Mouse (Mus musculus): ENCODE data around the gene Ehhadh. TPM values are rescaled to one million over a fixed set of nuclear protein-coding genes. Genes with fewer than 3 reads are reported as not detected.

The Ehhadh gene
- polyA plus RNA-seq, 1 experiment from 2014 or later: 0.61 TPM

DNA sequence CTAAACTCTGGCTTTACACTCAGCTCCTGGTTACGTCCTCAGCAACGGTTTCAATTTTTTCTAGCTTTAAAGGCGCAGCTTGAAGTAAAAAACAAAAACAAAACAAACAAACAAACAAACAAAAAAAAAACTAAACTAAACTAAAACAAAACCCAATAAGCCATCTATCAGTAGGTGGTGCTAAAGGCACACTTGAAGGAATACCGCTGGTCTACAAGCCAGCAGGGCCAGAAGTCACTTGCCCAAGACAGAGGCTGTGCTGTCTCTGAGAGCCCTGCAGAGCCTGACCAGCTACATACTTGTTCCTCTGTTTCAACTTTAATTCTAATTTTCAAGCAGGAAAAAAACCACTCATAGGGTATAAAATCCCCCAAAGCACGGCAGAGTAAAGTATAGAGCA is 17.9 kb downstream of the Ehhadh start:
- no peaks in the 10 kb centered on the region for H3K9me3 ChIP-seq (replicated peaks)
- no peak for ATAC-seq

DNA sequence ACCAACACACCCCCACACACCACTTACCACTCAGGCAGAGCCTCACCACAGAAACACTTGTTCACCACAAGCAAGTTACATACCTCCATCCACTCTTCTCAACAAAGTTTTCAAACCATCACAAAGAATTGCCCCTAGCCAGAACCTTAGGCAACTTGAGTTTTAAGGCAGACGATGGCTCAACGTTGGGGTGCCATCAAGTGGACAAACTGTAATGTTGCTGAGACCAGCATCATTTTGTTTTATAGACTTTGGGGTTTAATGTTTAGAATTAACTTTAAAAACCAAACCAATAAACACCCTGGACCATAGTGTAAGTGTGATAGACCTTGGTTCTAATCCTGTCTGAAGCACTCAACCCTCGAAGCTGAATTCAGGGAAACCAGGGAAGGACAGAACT is 19.4 kb downstream of the Ehhadh start:
- Histone ChIP-seq H3K27me3 (no peaks in the 10 kb centered on the region), H3K4me3 (no peak overlapping the region), H3K36me3 (ENCODE audit: poor library complexity, severe bottlenecking) (no peaks in the 10 kb centered on the region), H3K4me1 (no peaks in the 10 kb centered on the region), H3K9me3 (replicated peaks) (no peaks in the 10 kb centered on the region), H3K4me2 (no peak overlapping the region), H3K9ac (no peak overlapping the region), H3K27ac (no peak overlapping the region)
- no peak for ATAC-seq
- 77% methylated on average over 3 of the region's 3 CpGs for WGBS

More for the DNA sequence above, 17.9 kb downstream of the Ehhadh start:
- no peak overlapping the region for H3K4me3 ChIP-seq
- no peaks in the 10 kb centered on the region for H3K4me1 ChIP-seq
- H3K36me3 ChIP-seq (ENCODE audit: poor library complexity, severe bottlenecking): no peaks in the 10 kb centered on the region
- no peaks in the 10 kb centered on the region for H3K27me3 ChIP-seq
- H3K27ac ChIP-seq: no peak overlapping the region
- 77% methylated on average over 5 of the region's 5 CpGs for WGBS
- no peak overlapping the region for H3K9ac ChIP-seq
- no peak overlapping the region for H3K4me2 ChIP-seq

DNA sequence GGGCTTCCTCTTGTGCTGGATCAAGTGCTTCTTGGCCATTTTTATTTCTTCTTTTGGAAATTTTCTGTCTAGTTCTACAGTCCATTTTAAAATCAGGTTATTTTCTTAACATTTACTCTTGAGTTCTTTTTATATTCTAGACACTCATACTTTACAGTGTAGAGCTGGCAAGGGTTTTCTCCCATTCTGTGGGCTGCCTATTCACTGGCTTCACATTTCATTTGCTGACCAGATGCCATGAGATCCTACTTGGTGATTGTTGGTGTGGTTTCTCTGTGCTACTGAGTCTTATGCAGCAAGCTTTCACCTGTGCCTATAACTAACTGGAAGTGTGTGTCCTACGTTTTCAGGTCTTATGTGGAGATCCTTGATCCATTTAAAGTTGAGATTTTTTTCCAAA is 29.2 kb downstream of the Ehhadh start:
- Histone ChIP-seq H3K4me2 (no peak overlapping the region), H3K9ac (no peak overlapping the region), H3K27ac (no peak overlapping the region), H3K36me3 (ENCODE audit: poor library complexity, severe bottlenecking) (no peaks in the 10 kb centered on the region), H3K9me3 (replicated peaks) (no peaks in the 10 kb centered on the region), H3K4me1 (no peaks in the 10 kb centered on the region), H3K27me3 (no peaks in the 10 kb centered on the region), H3K4me3 (no peak overlapping the region)
- ATAC-seq: no peak
- WGBS: 77% methylated on average over 1 of the region's 1 CpGs

DNA sequence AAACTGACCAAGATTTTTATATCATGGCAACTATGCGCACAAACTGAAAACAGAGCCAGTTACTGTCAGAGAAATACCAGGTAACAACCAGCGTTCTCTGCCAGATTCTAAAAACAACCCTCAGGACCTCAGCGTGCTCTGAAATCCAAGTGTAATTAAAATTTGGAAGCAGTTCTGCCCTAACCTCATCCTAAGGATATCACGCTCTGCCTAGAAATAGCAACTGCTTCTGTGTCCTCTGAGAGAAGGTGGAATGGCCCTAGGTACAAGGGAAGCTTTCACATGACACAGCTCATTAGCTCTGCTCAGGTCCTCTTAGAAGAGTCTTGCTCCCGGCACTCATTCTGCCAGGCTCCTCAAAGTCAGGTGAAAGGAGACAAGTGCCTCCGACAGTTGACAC is 44.2 kb downstream of the Ehhadh start:
- Histone ChIP-seq H3K9me3 (replicated peaks) (no peaks in the 10 kb centered on the region), H3K27me3 (no peaks in the 10 kb centered on the region), H3K27ac (no peak overlapping the region), H3K9ac (no peak overlapping the region), H3K36me3 (ENCODE audit: poor library complexity, severe bottlenecking) (no peaks in the 10 kb centered on the region), H3K4me2 (no peak overlapping the region), H3K4me3 (no peak overlapping the region), H3K4me1 (no peaks in the 10 kb centered on the region)
- ATAC-seq: no peak
- WGBS: 91% methylated on average over 6 of the region's 6 CpGs

DNA sequence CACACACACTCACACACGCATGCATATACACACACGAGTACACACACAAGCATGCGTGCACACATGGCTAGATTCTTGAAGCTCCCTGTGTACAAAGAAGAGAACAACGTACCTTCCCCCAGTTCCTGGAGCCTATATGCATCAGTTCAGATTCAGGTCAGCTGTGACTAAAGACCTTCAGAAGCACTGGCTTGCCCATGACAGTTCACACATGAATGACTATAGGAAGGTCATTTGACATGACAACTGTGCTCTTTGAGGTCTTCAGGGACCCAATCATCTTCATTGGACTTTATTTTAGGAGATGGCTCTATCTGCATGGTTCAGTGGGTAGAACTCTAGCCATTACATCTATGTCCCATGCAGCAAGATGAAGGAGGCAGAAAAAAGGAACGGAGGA is 44.7 kb downstream of the Ehhadh start:
- H3K9ac ChIP-seq: no peak overlapping the region
- WGBS: 93% methylated on average over 5 of the region's 5 CpGs
- no peaks in the 10 kb centered on the region for H3K4me1 ChIP-seq
- ATAC-seq: no peak
- H3K9me3 ChIP-seq (replicated peaks): no peaks in the 10 kb centered on the region
- no peaks in the 10 kb centered on the region for H3K27me3 ChIP-seq
- no peaks in the 10 kb centered on the region for H3K36me3 ChIP-seq (ENCODE audit: poor library complexity, severe bottlenecking)
- no peak overlapping the region for H3K4me2 ChIP-seq
- H3K4me3 ChIP-seq: no peak overlapping the region
- no peak overlapping the region for H3K27ac ChIP-seq

DNA sequence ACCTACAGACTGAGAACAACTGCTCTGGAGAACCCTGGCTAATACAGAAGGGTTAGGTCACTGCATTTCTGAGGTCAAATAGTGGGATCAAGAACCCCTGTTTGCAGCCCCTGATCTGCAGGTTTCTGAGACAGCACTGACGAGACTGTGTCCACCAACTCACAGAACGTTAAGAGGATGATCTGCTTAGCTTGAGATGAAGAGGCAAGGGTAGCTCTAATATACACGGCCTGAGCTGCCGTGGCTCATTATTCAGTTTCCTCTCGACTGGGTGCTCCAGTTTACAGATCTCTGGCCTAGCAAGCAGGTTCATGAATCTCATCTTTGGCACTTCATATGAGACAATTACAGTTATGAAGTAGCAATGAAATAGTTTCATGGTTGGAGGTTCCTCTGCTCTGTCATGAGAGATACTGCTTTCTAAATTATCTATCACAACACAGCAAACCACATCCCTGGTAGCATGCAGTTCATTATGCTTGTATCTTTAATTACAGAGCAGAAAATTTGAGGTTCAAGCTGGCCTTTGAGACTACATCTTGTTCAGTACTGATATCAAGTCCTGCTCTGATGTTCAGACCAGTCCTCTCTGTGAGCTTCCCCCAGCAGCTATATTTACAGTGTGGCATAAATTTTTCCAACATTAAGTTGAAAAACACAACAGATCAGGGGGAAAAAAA is 45.3 kb downstream of the Ehhadh start:
- no peaks in the 10 kb centered on the region for H3K36me3 ChIP-seq (ENCODE audit: poor library complexity, severe bottlenecking)
- no peak for ATAC-seq
- H3K9ac ChIP-seq: no peak overlapping the region
- H3K27ac ChIP-seq: no peak overlapping the region
- H3K4me2 ChIP-seq: no peak overlapping the region
- H3K4me3 ChIP-seq: no peak overlapping the region
- no peaks in the 10 kb centered on the region for H3K27me3 ChIP-seq
- H3K4me1 ChIP-seq: no peaks in the 10 kb centered on the region
- H3K9me3 ChIP-seq (replicated peaks): no peaks in the 10 kb centered on the region
- 86% methylated on average over 5 of the region's 5 CpGs for WGBS

GRCm38 (mm10) chr16:21741542-21741941 is 46.1 kb downstream of the Ehhadh start:
- no peak for ATAC-seq
- Histone ChIP-seq H3K4me3 (no peak overlapping the region), H3K9me3 (replicated peaks) (no peaks in the 10 kb centered on the region), H3K4me2 (no peak overlapping the region), H3K27me3 (no peaks in the 10 kb centered on the region), H3K9ac (no peak overlapping the region), H3K36me3 (ENCODE audit: poor library complexity, severe bottlenecking) (no peaks in the 10 kb centered on the region), H3K4me1 (no peaks in the 10 kb centered on the region), H3K27ac (no peak overlapping the region)
- WGBS: 77% methylated on average over 3 of the region's 3 CpGs

DNA sequence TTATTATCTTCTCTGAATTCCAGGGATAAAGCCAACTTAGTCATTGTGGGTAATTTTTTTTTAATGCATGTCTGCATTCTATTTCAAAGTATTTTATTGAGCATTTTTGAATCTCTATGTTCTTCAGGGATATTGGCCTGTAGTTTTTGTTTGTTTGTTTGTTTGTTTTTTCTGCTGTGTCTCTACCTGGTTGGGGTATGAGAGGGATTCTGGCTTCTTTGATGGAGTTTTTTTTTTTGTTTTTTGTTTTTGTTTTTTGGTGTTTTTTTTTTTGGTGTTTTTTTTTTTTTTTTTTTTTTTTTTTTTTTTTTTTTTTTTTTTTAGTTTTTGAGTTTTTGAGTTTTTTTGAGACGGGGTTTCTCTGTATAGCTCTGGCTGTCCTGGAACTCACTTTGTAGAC is 52.0 kb downstream of the Ehhadh start:
- H3K27ac ChIP-seq: no peak overlapping the region
- H3K4me3 ChIP-seq: no peak overlapping the region
- H3K36me3 ChIP-seq (ENCODE audit: poor library complexity, severe bottlenecking): no peaks in the 10 kb centered on the region
- no peak overlapping the region for H3K4me2 ChIP-seq
- no peaks in the 10 kb centered on the region; the same call in 1 of the 2 replicates for H3K9me3 ChIP-seq (replicated peaks)
- H3K27me3 ChIP-seq: no peaks in the 10 kb centered on the region
- no peaks in the 10 kb centered on the region for H3K4me1 ChIP-seq
- no peak for ATAC-seq
- no peak overlapping the region for H3K9ac ChIP-seq
- 100% methylated on average over 1 of the region's 1 CpGs for WGBS

DNA sequence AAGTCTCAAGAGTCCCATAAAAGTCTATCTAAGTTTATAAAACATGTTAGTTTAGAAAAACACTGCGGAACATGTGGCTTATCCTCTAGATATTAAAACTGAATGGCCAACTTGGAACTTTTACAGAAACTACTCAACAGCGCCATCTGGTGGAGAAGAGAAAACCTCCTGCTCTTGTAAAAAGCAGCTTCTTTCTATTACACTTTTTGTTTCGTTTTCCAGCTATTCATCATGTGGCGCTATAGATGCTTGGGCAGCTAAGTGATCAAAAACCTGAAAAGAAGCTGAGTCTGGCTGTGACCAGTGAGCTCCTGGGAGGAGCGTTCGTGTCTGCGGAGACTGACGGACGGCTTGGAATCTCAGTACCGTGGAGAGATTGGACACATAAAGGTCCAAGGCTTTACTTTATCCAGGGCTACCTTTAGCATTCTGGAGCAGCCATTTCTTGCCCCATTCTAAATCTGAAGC is 59.7 kb downstream of the Ehhadh start:
- 19% methylated on average over 10 of the region's 10 CpGs for WGBS

DNA sequence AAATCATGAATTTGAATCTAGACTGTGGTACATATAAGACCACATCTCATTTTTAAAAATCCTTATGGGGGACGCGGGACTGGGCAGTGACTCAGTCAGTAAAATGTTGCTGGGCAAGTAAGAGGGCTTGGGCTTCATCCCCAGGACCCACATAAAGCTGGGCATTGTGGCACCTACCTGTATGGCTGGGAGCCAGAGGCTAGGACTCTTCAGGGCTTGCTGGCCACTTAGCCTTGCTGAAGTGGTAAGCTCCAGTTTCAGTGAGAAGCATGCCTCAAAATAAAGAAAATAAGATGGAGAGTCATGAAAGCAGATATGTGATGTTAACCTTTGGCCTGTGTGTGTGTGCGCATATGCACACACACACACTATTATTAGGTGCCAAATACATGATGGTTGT is 60.2 kb downstream of the Ehhadh start:
- ATAC-seq: no peak; the same call in 1 of the 2 replicates
- WGBS: 90% methylated on average over 3 of the region's 3 CpGs
- H3K4me1 ChIP-seq: no peaks in the 10 kb centered on the region
- H3K36me3 ChIP-seq (ENCODE audit: poor library complexity, severe bottlenecking): no peaks in the 10 kb centered on the region
- no peaks in the 10 kb centered on the region for H3K27me3 ChIP-seq
- H3K27ac ChIP-seq: no peak overlapping the region
- no peak overlapping the region for H3K9ac ChIP-seq
- no peaks in the 10 kb centered on the region for H3K9me3 ChIP-seq (replicated peaks)
- H3K4me2 ChIP-seq: no peak overlapping the region
- H3K4me3 ChIP-seq: no peak overlapping the region

More for the DNA sequence above, 59.7 kb downstream of the Ehhadh start:
- Histone ChIP-seq H3K4me2 (peak overlapping the region; percentile 55), H3K27me3 (no peaks in the 10 kb centered on the region), H3K4me1 (no peaks in the 10 kb centered on the region), H3K27ac (no peak overlapping the region), H3K4me3 (peak overlapping the region; percentile 40), H3K9ac (0 out of 2 replicates have a peak overlapping the region, but pooled peaks have one; percentile 34), H3K9me3 (replicated peaks) (no peaks in the 10 kb centered on the region), H3K36me3 (ENCODE audit: poor library complexity, severe bottlenecking) (no peaks in the 10 kb centered on the region)
- ATAC-seq: peak; percentile 53

GRCm38 (mm10) chr16:21724261-21724660 is 63.3 kb downstream of the Ehhadh start:
- ATAC-seq: no peak
- H3K9ac ChIP-seq: no peak overlapping the region
- H3K27ac ChIP-seq: no peak overlapping the region
- H3K9me3 ChIP-seq (replicated peaks): no peaks in the 10 kb centered on the region
- H3K4me2 ChIP-seq: no peak overlapping the region
- no peaks in the 10 kb centered on the region for H3K36me3 ChIP-seq (ENCODE audit: poor library complexity, severe bottlenecking)
- no peak overlapping the region for H3K4me3 ChIP-seq
- 89% methylated on average over 1 of the region's 1 CpGs for WGBS
- H3K4me1 ChIP-seq: no peaks in the 10 kb centered on the region
- no peaks in the 10 kb centered on the region for H3K27me3 ChIP-seq

DNA sequence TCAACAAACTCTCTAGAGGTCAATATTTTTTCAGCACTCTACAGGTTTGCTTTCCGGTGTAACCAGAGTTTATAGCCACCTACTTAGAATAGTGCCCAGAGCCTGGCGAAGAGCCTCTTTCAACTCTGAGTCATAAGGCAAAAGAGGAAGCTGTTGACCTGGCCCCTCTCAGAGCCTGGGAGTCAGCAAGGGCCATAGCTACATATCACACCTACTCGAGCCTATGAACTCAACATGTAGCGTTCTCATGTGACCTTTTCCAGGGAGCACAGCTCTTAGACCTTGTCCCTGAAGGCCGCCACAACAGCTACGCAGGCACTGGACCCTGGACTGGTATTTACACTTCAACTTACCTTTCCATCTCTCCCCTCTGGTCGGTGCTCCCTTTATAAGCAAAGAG is 67.8 kb downstream of the Ehhadh start:
- Histone ChIP-seq H3K9me3 (replicated peaks) (no peaks in the 10 kb centered on the region), H3K9ac (no peak overlapping the region), H3K4me3 (no peak overlapping the region), H3K36me3 (ENCODE audit: poor library complexity, severe bottlenecking) (no peaks in the 10 kb centered on the region), H3K4me2 (no peak overlapping the region), H3K27ac (no peak overlapping the region), H3K4me1 (no peaks in the 10 kb centered on the region), H3K27me3 (no peaks in the 10 kb centered on the region)
- 85% methylated on average over 7 of the region's 7 CpGs for WGBS
- ATAC-seq: no peak

- Histone ChIP-seq H3K36me3 (ENCODE audit: poor library complexity, severe bottlenecking) (no peaks in the 10 kb centered on the region), H3K4me3 (no peak overlapping the region), H3K4me2 (no peak overlapping the region), H3K9ac (no peak overlapping the region), H3K27ac (no peak overlapping the region), H3K27me3 (no peaks in the 10 kb centered on the region), H3K9me3 (replicated peaks) (no peaks in the 10 kb centered on the region), H3K4me1 (no peaks in the 10 kb centered on the region)
- 86% methylated on average over 10 of the region's 10 CpGs for WGBS
- ATAC-seq: peak; percentile 70; the same call in 1 of the 2 replicates
These were observed 73.1 kb downstream of the Ehhadh start for GRCm38 (mm10) chr16:21714516-21714915.

All from forebrain, embryonic 13.5 days (tissue).